Mouse (Mus musculus): ENCODE results near the gene Irak1bp1. TPM values are rescaled to one million over a fixed set of nuclear protein-coding genes. Genes with fewer than 3 reads are reported as not detected.

Gene Irak1bp1
- total and polyA plus RNA-seq, 3 experiments = 10.4 to 14.1 TPM; not detected in 1

DNA sequence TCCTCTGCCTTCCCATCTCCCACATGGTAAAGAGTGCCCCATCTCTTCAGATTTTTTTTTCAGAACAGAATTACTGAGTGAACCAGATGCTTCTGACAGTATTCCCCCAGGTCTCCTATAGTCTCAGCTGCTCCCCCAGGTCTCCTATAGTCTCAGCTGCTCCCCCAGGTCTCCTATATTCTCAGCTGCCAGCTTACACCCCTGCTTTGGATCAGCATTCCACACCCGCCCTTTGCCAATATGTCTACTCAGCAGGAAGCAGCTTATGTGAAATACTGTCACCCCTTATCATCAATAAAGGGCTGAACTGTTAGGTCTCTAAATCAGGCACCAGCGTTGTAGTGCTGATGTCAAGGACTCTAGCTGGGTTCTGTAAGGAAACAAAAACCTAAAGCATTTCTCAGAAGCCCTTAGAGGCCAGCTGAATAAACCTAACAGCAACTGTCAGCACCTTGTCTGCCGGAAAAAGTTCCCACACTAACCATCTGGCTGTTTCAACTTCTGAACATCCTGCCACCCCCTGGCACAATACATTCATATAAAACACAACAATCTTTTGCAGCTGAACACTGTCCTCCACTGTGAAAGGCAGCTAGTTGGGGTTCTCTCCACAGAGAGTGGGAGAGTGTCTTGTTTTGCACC is 25.8 kb downstream of the Irak1bp1 start:
- TF ChIP-seq CHD2 (IDR thresholded peaks at IDR 0.05; ENCODE audit: low read length) = no peak
- TF ChIP-seq USF1 (IDR thresholded peaks at IDR 0.05; ENCODE audit: low read depth, low read length) = no peak
- TF ChIP-seq ELF1 (IDR thresholded peaks at IDR 0.05; ENCODE audit: low read depth, low read length) = no peak
- TF ChIP-seq POLR2AphosphoS5 (IDR thresholded peaks at IDR 0.05; ENCODE audit: borderline replicate concordance, low read depth, low read length) = no peak
- no peak for TF ChIP-seq GABPA (IDR thresholded peaks at IDR 0.05; ENCODE audit: low read depth, low read length)
- TF ChIP-seq SMC3 (IDR thresholded peaks at IDR 0.05; ENCODE audit: low read depth, low read length) = no peak
- TF ChIP-seq E2F4 (IDR thresholded peaks at IDR 0.05; ENCODE audit: borderline replicate concordance, low read depth, low read length) = no peak
- no peak for TF ChIP-seq ETS1 (IDR thresholded peaks at IDR 0.05; ENCODE audit: low read depth, low read length)
- no peak for TF ChIP-seq TBP (IDR thresholded peaks at IDR 0.05; ENCODE audit: low read depth, low read length)
- no peak for TF ChIP-seq MAFK (IDR thresholded peaks at IDR 0.05; ENCODE audit: borderline replicate concordance, low read depth, low read length)
- TF ChIP-seq ZKSCAN1 (IDR thresholded peaks at IDR 0.05; ENCODE audit: low read depth, low read length) = no peak
- no peak for TF ChIP-seq ZMIZ1 (IDR thresholded peaks at IDR 0.05; ENCODE audit: low read depth, low read length)
- no peak for TF ChIP-seq CHD1 (IDR thresholded peaks at IDR 0.05; ENCODE audit: low read depth, low read length)
- TF ChIP-seq KAT2A (conservative IDR thresholded peaks at IDR 0.05; ENCODE audit: low read depth, low read length) = no peak
- TF ChIP-seq NELFE (IDR thresholded peaks at IDR 0.05; ENCODE audit: low read depth, low read length) = no peak
- TF ChIP-seq BHLHE40 (IDR thresholded peaks at IDR 0.05; ENCODE audit: borderline replicate concordance, low read depth, low read length) = no peak
- no peak for TF ChIP-seq MYB (IDR thresholded peaks at IDR 0.05; ENCODE audit: low read depth, low read length)
- TF ChIP-seq RCOR1 (IDR thresholded peaks at IDR 0.05; ENCODE audit: low read depth, low read length) = no peak
- TF ChIP-seq GATA1 (IDR thresholded peaks at IDR 0.05; ENCODE audit: low read depth, low read length) = no peak
- no peak for TF ChIP-seq JUND (IDR thresholded peaks at IDR 0.05; ENCODE audit: low read depth, low read length)
- Histone ChIP-seq H3K27me3 (ENCODE audit: control insufficient read depth in 1 of 2, insufficient read depth in 2 of 2, low read length in 2 of 2) (no peaks in the 10 kb centered on the region), H3K27ac (ENCODE audit: control insufficient read depth, low read depth, low read length) (no peak overlapping the region), H3K9ac (ENCODE audit: control insufficient read depth, low read depth, low read length, poor library complexity, severe bottlenecking) (no peak overlapping the region), H3K4me3 (ENCODE audit: control insufficient read depth in 1 of 2, insufficient read depth in 1 of 2, low read depth in 2 of 2, low read length in 2 of 2) (no peak overlapping the region), H3K36me3 (ENCODE audit: control insufficient read depth in 1 of 2, insufficient read depth in 2 of 2, low read length in 2 of 2) (peaks cover 0 to 4% of the 10 kb centered on the region in 2 experiments; a peak in 2 of 4 replicates), H3K79me2 (ENCODE audit: control insufficient read depth, insufficient read depth, low read length, poor library complexity) (no peaks in the 10 kb centered on the region), H3K4me1 (ENCODE audit: control insufficient read depth in 1 of 2, insufficient read depth in 2 of 2, low read length in 2 of 2) (peaks cover 0 to 3% of the 10 kb centered on the region in 2 experiments; a peak in 2 of 4 replicates), H3K9me3 (replicated peaks; ENCODE audit: insufficient read depth, low read length) (no peaks in the 10 kb centered on the region)
- no peak for DNase-seq (ENCODE audit: low read depth, low spot score)

DNA sequence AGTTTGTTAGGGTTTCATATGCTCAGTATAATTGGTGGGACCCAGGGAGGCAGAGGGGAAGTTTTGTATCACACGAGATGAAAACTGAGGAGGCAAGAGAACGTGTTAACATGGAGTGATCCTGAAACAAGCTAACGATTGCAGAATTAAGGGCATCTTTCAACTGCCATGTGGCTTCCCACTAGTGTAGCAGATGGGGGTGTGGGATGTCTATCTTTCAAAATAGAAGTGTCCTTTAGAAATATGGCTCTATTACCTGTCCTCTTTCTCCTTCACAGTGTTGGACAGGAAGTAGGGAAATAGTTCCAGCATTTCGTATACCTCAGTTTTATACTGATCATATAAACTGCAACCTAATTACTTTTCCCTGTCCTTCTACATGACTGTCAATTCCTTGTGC is 26.9 kb downstream of the Irak1bp1 start:
- Histone ChIP-seq H3K27me3 (ENCODE audit: control insufficient read depth in 1 of 2, insufficient read depth in 2 of 2, low read length in 2 of 2) (no peaks in the 10 kb centered on the region), H3K27ac (ENCODE audit: control insufficient read depth, low read depth, low read length) (no peak overlapping the region), H3K4me1 (ENCODE audit: control insufficient read depth in 1 of 2, insufficient read depth in 2 of 2, low read length in 2 of 2) (peaks cover 0 to 3% of the 10 kb centered on the region in 2 experiments; a peak in 2 of 4 replicates), H3K9me3 (replicated peaks; ENCODE audit: insufficient read depth, low read length) (no peaks in the 10 kb centered on the region), H3K4me3 (ENCODE audit: control insufficient read depth in 1 of 2, insufficient read depth in 1 of 2, low read depth in 2 of 2, low read length in 2 of 2) (no peak overlapping the region), H3K9ac (ENCODE audit: control insufficient read depth, low read depth, low read length, poor library complexity, severe bottlenecking) (no peak overlapping the region), H3K36me3 (ENCODE audit: control insufficient read depth in 1 of 2, insufficient read depth in 2 of 2, low read length in 2 of 2) (peaks cover 0 to 4% of the 10 kb centered on the region in 2 experiments; a peak in 2 of 4 replicates), H3K79me2 (ENCODE audit: control insufficient read depth, insufficient read depth, low read length, poor library complexity) (no peaks in the 10 kb centered on the region)
- no peak for DNase-seq (ENCODE audit: low read depth, low spot score)
- no peak for TF ChIP-seq MAFK (IDR thresholded peaks at IDR 0.05; ENCODE audit: borderline replicate concordance, low read depth, low read length)
- no peak for TF ChIP-seq ELF1 (IDR thresholded peaks at IDR 0.05; ENCODE audit: low read depth, low read length)
- TF ChIP-seq JUND (IDR thresholded peaks at IDR 0.05; ENCODE audit: low read depth, low read length) = no peak
- TF ChIP-seq TCF12 (IDR thresholded peaks at IDR 0.05; ENCODE audit: low read depth, low read length) = no peak
- no peak for TF ChIP-seq EP300 (IDR thresholded peaks at IDR 0.05; ENCODE audit: low read depth in 1 of 2, low read length in 2 of 2)
- TF ChIP-seq USF2 (IDR thresholded peaks at IDR 0.05; ENCODE audit: borderline replicate concordance in 1 of 2, insufficient read depth in 1 of 2, low read depth in 1 of 2, low read length in 2 of 2) = no peak
- TF ChIP-seq KAT2A (conservative IDR thresholded peaks at IDR 0.05; ENCODE audit: low read depth, low read length) = no peak
- TF ChIP-seq POLR2AphosphoS5 (IDR thresholded peaks at IDR 0.05; ENCODE audit: borderline replicate concordance, low read depth, low read length) = no peak
- TF ChIP-seq SIN3A (IDR thresholded peaks at IDR 0.05; ENCODE audit: low read length) = no peak
- TF ChIP-seq MXI1 (IDR thresholded peaks at IDR 0.05; ENCODE audit: low read depth, low read length) = no peak
- TF ChIP-seq TAL1 (IDR thresholded peaks at IDR 0.05; ENCODE audit: low read length) = no peak

All from MEL (cell line).